Mouse (Mus musculus) testis, adult 2 months (tissue): ENCODE measurements around the gene Abhd18.
"Not testable (repeated sequence)": the region's sequence is repeated elsewhere in the genome, so short reads cannot be mapped to it uniquely, and the experiment has no call there.

Experiments used
- CTCF ChIP-seq: fragments of 200-500 bp; IDR thresholded peaks from 2 replicates; pipeline ENCODE4 v1.5.1; 2012; ENCODE audit warnings: low read depth, mild to moderate bottlenecking, inconsistent platforms, low read length, moderate library complexity; ENCODE audit not compliant: control insufficient read depth, insufficient read depth, insufficient replicate concordance
- POLR2A ChIP-seq: fragments of 200-500 bp; IDR thresholded peaks from 2 replicates; pipeline ENCODE4 v1.6.1; 2012; ENCODE audit warnings: low read depth, mild to moderate bottlenecking, inconsistent platforms, low read length, moderate library complexity; ENCODE audit not compliant: control insufficient read depth

GRCm38 (mm10) chr3:40853123-40853738 is 6.5 kb downstream of the Abhd18 start:
- not testable (repeated sequence) for TF ChIP-seq CTCF, POLR2A
